Mouse (Mus musculus): ENCODE data around the gene Irf7.
"Not testable (repeated sequence)": the region's sequence is repeated elsewhere in the genome, so short reads cannot be mapped to it uniquely, and the experiment has no call there.

The Irf7 gene

GRCm38 (mm10) chr7:141275356-141275755, 9.1 kb upstream of the Irf7 start:
- no peak for DNase-seq

- no peak for DNase-seq
These were observed 4.3 kb upstream of the Irf7 start for GRCm38 (mm10) chr7:141270631-141271030.

- DNase-seq = no peak
These were observed 2.9 kb upstream of the Irf7 start for GRCm38 (mm10) chr7:141269273-141269545.

GRCm38 (mm10) chr7:141268466-141269272, 2.4 kb upstream of the Irf7 start:
- no peak for DNase-seq

- DNase-seq = no peak
These were observed 906 bp downstream of the Irf7 start for GRCm38 (mm10) chr7:141265411-141265738.

GRCm38 (mm10) chr7:141264761-141265410, 1.4 kb downstream of the Irf7 start:
- DNase-seq = peak; percentile 37

GRCm38 (mm10) chr7:141264041-141264700, 2.1 kb downstream of the Irf7 start:
- DNase-seq = no peak

GRCm38 (mm10) chr7:141263640-141264039, 2.6 kb downstream of the Irf7 start:
- no peak for DNase-seq

GRCm38 (mm10) chr7:141261480-141261879, 4.8 kb downstream of the Irf7 start:
- DNase-seq = peak; percentile 44 to 48

- no peak for DNase-seq
These were observed 10.1 kb downstream of the Irf7 start for GRCm38 (mm10) chr7:141256159-141256558.

- DNase-seq = not testable (repeated sequence)
These were observed 15.8 kb downstream of the Irf7 start for GRCm38 (mm10) chr7:141250486-141250885.

- DNase-seq = no peak
These were observed 34.7 kb downstream of the Irf7 start for GRCm38 (mm10) chr7:141231551-141231950.

GRCm38 (mm10) chr7:141231111-141231510, 35.2 kb downstream of the Irf7 start:
- peak; percentile 51 to 68 for DNase-seq

GRCm38 (mm10) chr7:141230570-141230969, 35.7 kb downstream of the Irf7 start:
- DNase-seq = no peak

GRCm38 (mm10) chr7:141229702-141230101, 36.6 kb downstream of the Irf7 start:
- no peak for DNase-seq

- DNase-seq = peak; percentile 98 to 99
These were observed 37.8 kb downstream of the Irf7 start, which contains the start of gene Phrf1 for GRCm38 (mm10) chr7:141228279-141229067. TSS of gene Phrf1 (plus strand) at chr7:141228784.

GRCm38 (mm10) chr7:141227796-141228195, 38.5 kb downstream of the Irf7 start:
- DNase-seq = no peak

GRCm38 (mm10) chr7:141226535-141226934, 39.7 kb downstream of the Irf7 start:
- DNase-seq = no peak

- DNase-seq = no peak
These were observed 43.5 kb downstream of the Irf7 start for GRCm38 (mm10) chr7:141222696-141223215.

GRCm38 (mm10) chr7:141222126-141222467, 44.2 kb downstream of the Irf7 start:
- DNase-seq = no peak

GRCm38 (mm10) chr7:141221249-141222125, 44.8 kb downstream of the Irf7 start:
- peak; percentile 94 to 96 for DNase-seq

GRCm38 (mm10) chr7:141220377-141220776, 45.9 kb downstream of the Irf7 start:
- no peak for DNase-seq

All from cerebellum, postnatal 14 days (tissue).